Mouse (Mus musculus): Measurements from ENCODE around the gene Six3. TPM values are rescaled to one million over a fixed set of nuclear protein-coding genes. Genes with fewer than 3 reads are reported as not detected.

Six3 gene
- total RNA-seq (2021) = 1 to 10 TPM; 1.5 to 1.7 TPM
- long read RNA-seq, experiment 1, partial matches to known transcripts = 0 of 2 reads
- long read RNA-seq, experiment 1, other reads (novel, unspliced or antisense) = 0 of 2 reads
- long read RNA-seq, experiment 2, partial matches to known transcripts = 0 of 4 reads
- long read RNA-seq, experiment 2, other reads (novel, unspliced or antisense) = 0 of 4 reads

DNA sequence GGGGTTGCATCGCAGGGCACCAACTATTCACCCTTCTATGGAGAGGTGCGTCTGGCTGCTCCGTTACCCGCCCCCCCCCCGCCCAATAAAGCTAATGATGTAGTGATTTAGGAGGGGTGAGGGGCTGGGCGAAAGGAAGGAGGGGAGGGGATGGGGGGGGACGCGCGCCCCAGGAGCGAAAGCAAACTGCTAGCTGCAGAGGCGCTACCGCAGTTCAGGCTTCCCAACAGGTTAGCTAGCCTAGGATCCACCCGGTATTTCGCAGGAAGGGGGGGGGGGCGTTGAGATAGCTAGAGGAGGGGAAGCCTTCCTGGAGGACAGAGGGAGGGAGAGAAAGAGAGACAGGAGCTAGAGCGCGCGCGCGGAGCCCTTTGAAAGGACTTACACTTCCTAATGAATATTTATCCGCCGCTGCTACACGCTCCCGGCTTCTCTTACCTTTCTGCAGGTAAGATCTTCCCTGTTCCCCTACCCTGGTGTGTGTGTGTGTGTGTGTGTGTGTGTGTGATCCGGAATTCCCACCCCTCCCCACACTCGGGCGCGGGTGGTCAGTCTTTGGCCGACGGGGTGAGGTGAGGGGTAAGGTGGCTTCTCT, at the start of gene Six3:
TSS of gene Six3 (plus strand) at position 343 of the 595 bp plus-strand sequence.
- no peak for DNase-seq (ENCODE audit: low spot score in 2 of 2)

DNA sequence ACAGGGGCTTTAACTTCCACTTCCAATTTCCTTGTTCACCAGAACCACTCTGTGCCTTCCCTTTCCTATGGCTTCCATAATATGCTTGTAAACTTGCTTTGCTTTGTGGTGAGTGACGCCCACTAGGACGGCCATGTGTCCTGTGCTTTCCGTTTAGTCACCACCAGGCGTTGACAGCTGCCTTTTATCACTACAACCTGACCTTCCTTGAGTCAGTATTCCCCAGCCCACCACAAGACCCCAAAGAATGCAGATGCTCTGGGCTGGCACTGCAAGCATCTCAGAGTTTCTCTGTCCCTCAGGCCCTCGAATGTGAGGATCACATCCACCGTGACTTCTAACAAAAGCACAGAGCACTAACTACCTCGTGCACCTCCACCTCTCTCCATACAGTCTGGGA, 49.3 kb upstream of the Six3 start:
- DNase-seq (ENCODE audit: low spot score in 2 of 2) = no peak

DNA sequence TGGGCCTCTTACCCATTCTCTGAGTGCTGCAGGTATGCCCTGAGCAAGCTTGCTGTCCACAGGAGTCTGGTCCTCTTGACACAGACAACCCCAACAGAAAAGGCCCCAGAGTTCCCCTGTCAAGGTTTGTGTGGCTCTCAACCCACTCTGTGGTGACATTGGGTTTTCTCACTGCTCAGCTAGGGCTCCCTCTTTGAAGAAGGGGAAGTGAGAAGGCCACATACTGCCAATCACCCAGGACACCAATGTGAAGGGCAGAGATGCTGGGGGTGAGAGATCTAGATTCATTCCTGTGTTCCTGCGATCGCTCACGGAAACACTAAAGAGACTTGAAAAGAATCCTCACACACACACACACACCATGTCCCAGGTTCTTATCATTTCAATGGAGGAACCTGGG, 39.4 kb upstream of the Six3 start:
- no peak for DNase-seq (ENCODE audit: low spot score in 2 of 2)

DNA sequence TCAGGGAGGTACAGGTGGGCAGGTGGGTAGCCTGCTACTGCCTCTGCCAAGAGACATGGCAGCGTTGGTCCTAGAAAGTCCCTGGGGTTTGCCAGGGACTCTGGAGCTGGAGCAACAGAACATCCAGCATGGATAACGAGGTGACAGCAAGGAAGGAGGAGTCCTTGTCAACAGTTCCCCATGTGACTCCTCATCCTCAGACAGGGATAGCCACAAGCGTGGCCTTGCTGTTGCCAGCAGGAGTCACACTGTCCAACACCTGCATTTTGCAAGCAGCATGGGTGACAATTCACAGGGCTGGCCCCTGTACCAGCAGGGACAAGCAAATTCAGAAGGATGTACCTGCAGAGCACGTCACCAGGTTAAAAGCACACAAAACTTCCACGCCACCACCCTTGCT, 35.1 kb upstream of the Six3 start:
- DNase-seq (ENCODE audit: low spot score in 2 of 2) = no peak

DNA sequence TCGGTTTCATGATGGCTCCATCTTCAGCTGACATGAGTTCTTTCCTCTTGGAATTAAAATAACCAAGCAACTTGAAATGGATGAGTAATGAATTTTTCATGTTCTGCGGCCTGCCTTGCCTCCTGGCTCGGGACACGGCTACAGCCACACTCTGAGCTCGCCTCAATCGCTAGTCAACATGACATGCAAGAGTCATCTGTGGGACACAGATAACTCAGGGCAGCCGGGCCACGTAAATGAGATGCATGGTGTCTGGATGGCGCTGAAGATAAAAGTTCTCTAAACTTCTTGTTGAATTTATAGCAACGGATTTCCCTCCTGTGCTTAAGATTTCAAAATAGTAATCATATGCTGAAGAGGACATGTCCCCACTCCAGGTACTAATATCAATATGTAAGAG, 34.1 kb upstream of the Six3 start:
- no peak for DNase-seq (ENCODE audit: low spot score in 2 of 2)

DNA sequence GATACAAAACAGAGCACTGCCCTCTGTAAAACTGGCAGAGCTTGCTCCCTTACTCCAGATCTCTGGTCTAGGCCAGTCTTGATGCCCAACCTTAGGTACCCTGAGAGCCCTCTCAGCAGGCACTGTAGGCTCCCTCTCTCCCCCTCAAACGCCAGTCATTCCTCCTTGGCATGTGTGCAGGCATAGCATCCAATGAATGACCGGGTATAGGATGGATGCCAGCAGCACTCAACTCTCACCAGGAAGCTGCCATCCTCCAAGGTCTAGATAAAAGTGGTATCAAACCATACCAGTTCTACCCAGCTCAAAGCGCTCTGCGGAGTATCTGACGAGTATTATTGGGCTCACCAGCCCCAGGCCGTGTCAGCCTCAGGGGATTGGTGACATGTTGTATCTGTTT, 33.2 kb upstream of the Six3 start:
- no peak for DNase-seq (ENCODE audit: low spot score in 2 of 2)

DNA sequence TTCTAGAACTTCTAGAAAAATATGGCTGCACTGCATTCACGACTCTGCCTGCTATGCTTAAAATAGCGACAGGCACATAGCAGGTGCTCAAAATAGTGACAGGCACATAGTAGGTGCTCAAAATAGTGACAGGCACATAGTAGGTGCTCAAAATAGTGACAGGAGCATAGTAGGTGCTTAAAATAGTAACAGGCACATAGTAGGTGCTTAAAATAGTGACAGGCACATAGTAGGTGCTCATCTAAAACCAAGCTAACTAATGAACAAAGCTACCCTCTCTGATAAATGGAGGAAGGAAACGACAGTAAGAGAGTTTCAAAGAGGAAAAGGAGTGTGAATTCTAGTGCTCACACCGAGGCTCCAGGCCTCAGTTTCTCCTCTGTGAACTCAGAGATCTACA, 29.2 kb upstream of the Six3 start:
- no peak for DNase-seq (ENCODE audit: low spot score in 2 of 2)

DNA sequence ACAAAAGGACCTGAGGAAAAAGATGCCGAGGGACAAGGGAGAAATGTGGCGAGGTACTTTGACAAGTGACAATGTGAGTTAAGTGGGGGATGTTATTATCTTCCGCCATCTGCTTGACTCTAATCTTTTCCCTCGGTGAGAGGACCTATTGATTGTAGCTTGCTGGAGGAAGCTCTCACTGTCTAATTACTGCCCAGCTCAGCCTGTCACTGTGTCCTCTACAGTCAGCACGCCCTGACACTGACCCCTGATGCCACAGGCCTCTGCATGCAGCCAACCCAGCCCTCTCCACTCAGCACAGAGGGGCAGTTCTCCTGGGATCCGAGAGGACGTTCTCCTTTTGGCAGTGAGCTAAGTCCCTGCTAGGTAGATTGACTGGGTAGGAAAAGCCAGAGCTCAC, 28.8 kb upstream of the Six3 start:
- DNase-seq (ENCODE audit: low spot score in 2 of 2) = no peak

DNA sequence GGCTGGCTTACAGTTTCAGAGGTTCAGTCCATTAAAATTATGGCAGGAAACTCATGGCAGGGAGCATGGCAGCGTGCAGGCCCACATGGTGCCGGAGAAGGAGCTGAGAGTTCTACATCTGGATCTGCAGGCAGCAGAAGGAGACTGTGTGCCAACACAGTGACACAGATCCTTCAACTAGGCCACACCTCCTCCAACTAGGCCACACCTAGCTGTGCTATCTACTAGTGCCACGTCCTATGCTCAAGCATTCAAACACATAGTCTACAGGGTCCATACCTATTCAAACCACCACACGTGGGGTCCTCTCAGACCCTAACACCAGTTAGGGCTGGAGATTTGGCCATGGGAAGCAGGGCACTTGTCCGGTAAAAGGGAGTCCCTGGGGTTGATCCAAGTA, 27.6 kb upstream of the Six3 start:
- no peak for DNase-seq (ENCODE audit: low spot score in 2 of 2)

DNA sequence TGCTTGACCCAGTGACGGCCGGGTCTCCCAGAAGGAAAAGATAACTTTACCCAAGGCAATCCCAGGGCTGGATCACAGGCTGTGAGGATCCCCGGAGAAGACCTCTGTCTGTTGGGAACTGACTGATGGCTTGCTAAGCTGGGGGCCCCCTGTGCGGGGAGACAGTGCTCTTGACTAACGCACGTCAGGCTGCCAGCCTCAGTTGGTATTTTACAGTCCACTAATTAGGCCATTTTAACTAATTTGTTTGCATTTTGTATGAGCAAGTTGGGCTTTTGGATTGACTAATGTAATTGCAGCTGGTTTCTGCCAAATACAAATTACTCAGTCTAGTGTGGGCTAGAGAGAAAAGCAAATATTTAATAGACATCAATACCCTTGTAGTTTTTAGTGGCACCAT, 21.4 kb upstream of the Six3 start:
- DNase-seq (ENCODE audit: low spot score in 2 of 2) = no peak

DNA sequence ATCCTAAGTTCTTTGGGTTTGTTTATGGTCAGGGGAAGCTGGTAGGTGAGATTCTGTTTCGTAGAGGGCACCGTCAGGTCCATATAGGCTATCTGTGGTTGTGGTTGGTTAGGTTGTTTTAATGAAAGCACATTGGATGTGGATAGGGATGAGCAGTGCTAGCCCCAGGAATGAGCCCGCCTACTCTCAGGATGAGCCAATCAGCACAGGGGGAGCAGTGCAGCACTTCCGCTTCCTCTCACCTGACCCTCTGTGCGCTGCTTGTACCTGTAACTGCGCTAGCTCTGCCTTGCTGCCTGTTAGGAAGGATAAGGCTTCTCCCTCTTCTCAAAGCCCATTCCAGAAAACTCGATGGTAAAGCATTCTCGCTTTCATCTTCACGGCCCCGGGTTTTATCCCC, 17.6 kb upstream of the Six3 start:
- no peak for DNase-seq (ENCODE audit: low spot score in 2 of 2)

DNA sequence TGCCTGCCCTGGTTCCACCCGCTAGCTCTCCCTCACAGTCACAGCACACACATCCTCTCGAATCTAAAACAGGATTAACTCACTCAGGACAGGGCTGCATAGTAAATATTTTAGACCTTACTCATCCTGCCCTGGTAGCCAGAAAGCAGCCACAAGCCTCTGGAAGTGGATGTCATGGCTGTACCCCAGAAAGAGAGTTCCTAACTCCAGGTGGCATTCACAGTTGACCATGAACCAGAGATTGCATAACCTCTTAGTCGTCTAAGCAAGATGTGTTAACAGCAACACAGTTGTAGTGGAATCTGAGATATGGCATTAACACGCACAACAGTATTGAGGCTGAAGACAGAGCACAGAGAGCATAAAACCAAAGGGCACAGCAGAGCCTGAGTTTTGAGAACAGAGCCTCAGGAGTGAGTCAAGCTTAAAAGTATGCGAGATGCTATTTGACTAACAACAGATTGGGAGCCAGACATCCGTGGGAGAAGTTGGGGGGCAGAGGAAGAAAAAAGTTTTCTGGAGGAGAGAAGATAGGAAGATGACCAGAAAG, 17.0 kb upstream of the Six3 start:
- DNase-seq (ENCODE audit: low spot score in 2 of 2) = no peak

DNA sequence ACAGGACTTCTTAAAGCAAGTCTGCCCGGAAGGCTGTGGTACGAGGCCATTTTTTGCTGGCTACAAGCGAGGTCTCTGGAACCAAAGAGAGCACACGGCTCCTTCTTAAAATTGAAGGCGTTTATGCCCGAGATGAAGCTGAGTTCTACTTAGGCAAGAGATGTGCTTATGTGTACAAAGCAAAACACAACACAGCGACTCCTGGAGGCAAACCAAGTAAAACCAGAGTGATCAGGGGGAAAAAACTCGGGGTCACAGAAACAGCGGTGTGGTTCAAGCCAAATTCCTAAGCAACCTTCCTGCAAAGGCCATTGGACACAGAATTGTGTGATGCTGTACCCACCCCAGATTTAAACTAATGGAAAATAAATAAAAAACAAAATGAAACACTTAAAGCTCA, 13.9 kb upstream of the Six3 start:
- DNase-seq (ENCODE audit: low spot score in 2 of 2) = no peak

DNA sequence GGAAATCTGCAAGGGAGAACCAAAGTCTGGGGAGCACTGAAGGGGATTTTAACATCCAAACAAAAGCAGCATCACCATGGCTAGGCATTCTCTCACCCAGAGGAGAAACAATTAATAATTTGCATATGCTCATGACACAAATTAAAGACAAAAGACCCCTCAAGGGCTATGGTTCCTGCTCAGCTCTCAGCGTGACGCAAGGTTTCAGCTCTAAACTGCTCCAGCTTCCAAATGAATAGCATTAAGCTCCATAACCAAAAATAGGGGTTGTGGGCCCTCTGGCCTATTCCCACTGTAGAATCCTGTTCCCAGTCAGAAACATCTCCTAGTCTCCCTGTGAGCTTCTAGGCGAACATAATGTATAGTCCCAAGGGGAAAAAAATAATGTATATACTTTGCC, 6.9 kb upstream of the Six3 start:
- DNase-seq (ENCODE audit: low spot score in 2 of 2) = no peak

DNA sequence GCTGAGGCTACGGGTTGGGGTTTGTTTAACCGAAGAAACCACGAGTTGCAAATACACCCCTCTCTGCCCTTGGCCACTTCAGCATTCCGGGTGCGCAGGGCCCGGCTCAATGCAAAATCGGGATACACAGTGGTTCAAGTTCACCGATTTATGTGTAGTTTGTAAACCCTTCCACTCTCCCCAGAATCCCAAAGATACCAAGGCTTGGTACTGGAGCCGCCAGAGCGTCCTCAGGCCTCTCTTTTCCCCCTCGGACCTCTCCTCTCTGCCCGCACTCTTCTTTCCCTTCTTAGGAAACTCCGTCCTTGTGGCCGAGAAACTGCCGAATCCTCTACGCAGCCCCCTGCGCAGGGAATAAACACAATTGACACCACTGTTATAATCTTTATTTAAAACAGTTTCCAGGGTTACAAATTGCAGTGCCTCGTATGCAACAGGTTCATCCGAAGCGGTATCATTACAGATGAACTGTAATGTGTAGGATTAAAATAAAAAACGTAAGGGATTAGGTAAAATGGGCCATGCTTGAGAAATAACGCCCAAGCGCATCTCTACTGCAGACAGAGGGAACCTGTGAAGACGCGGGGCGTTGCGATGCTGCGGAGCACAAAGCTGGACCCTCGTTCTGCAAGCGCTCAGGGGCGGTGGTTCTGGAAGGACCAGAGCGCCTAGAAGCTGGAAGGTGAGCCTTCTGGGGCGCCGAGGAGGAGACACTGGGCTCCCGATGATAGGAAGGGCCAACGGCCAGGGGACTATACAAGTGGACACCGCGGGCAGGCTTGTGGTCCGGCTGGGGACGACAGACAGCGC, 5.6 kb upstream of the Six3 start:
- no peak for DNase-seq (ENCODE audit: low spot score in 2 of 2)

DNA sequence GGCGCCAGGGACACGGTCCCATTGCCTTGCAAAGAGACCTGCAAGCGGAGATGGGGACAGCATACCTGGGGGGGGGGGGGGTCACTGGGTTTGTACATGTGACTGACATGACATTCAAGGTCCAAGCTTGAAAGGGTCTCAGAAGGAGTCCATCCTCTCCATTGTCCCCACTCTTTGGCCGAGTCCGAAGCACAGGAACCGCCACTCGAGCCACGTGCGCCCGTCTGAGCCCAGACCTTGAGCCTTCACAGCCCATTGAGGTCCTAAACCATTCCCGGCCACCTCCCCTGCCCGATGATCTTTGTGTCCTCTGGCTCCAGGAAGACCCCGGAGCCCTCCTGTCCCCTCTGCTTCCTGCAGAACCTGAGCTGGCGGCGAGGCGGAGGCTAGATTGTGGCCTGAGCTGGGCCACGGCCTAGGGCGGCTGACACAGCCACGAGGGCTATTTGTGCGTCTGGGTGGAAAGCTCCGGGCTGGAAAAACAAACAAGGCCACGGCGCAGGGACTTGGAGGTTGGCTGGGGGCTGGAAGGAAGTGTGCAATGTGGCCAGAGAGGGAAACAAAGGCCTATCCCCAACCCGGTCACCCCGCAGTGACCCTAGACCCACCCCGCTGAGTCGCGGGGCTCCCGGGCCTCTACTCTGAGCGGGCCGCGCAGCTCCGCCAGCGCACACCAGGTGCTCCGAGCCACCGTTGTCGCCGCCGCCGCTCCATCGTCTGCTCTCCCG, 4.9 kb upstream of the Six3 start:
- no peak for DNase-seq (ENCODE audit: low spot score in 2 of 2)

DNA sequence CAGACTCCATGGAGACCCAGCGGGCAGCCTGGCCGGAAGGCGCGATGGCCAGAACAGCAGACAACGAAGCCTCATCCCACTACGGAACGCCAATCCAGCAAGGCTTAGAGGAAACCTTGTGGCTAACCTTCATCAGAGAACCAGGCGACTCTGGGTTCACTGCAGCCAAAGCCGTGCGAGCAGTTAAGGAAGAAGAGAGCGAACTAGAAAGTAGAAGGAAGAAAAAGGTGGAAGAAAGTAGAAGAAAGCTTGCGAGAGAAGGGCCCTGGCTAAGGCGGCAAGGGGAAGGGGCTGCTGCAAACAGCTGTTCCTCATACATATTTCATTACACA, 4.3 kb upstream of the Six3 start:
- DNase-seq (ENCODE audit: low spot score in 2 of 2) = no peak

DNA sequence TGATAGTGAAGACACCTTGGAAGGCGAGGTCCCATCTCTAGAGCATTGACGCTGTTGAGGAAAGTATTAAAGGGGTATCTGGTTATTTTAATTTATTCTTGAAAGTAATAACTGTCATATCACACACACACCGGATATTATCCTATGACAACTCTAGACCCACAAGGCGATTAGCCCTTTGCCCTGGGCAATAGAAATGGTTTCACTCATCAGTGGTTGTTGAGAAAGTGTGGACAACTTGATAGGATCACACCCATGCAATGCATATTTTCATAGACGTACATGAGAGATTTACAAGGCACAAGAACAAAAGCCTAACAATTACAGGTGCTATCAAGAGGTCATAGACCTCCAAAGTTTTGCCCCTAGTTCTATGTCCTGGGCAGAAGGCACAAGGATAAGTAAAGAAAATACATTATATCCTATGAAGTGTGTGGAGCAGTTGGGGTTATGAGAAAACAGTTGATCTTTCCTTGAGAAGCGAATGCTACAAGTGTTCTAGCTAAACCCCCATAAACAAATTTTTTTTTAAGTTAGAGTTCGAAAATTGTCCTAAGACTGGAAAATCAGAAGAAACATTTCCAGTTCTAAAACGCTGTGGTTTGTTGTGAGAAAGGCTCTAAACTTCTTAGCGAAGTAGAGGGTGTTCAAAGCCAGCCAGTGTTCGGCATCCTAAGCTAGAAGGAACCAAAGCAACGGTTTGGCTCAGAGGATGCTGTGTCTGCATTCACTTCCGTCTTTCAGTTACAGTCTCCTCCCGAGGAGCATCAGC, 3.6 kb upstream of the Six3 start:
- no peak for DNase-seq (ENCODE audit: low spot score in 2 of 2)

DNA sequence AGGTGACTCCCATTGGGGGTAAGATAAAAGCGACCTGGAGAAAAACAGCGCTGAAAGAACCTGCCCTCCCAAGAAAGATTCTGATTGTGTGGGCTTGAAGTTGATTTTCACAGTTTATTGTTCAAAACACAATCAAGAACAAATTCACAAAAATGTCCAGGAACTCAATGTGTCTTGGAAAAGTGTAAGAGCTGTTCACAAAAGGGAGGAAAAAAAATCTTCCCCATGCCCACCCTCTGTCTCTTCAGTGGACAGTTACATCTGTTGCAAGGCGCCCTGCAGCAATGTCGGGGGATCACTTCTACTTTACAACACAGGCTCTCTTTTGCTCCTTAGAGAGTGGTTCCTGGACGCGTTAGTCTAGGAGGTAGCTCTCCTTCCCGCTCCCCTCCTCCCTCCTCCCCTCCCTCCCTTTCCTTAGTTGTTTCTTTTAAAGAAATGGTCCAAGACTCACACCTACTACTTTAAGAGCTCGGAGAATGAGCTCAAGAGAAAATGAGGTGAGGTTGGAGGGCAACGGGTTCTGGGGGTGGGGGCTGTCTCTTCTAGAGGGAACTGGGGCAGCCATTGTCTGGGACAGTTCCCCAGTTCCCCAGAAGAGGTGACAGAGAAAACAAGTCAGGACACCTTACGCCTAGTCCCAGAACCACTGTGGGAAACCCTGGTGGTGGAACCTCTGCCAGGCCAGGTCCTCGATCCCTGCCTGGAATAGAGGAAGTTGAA, 2.9 kb upstream of the Six3 start:
- no peak for DNase-seq (ENCODE audit: low spot score in 2 of 2)

Data from layer of hippocampus, postnatal 14 days (tissue).